Mouse (Mus musculus) MEL (cell line): ENCODE results near the gene Tanc1.

Experiments
- BHLHE40 ChIP-seq: IDR thresholded peaks from 2 replicates; pipeline ENCODE4 v1.6.1; 2012; ENCODE audit warnings: low read depth, mild to moderate bottlenecking, inconsistent platforms, low read length, improper control_type of control experiment, borderline replicate concordance
- CHD2 ChIP-seq: IDR thresholded peaks from 2 replicates; pipeline ENCODE4 v1.6.1; 2011; ENCODE audit warnings: low read length, improper control_type of control experiment
- CTCF ChIP-seq, 3 experiments: IDR thresholded peaks in 2 of 3; conservative IDR thresholded peaks in 1 of 3; 2 replicates each; pipeline ENCODE4 v1.5.1; 2011 to 2012; ENCODE audit warnings: low read length in 3 of 3, low read depth in 2 of 3, mild to moderate bottlenecking in 2 of 3, improper control_type of control experiment in 1 of 3, inconsistent platforms in 1 of 3, mixed read lengths in 1 of 3, moderate library complexity in 1 of 3; ENCODE audit not compliant: control insufficient read depth in 1 of 3, insufficient read depth in 1 of 3, poor library complexity in 1 of 3, severe bottlenecking in 1 of 3
- E2F4 ChIP-seq: IDR thresholded peaks from 2 replicates; pipeline ENCODE4 v1.6.1; 2011; ENCODE audit warnings: low read depth, low read length, improper control_type of control experiment, borderline replicate concordance
- GABPA ChIP-seq: IDR thresholded peaks from 2 replicates; pipeline ENCODE4 v1.6.1; 2012; ENCODE audit warnings: low read depth, mild to moderate bottlenecking, inconsistent platforms, low read length, improper control_type of control experiment, moderate library complexity
- GATA1 ChIP-seq: IDR thresholded peaks from 2 replicates; pipeline ENCODE4 v1.6.1; 2011; ENCODE audit warnings: low read depth, low read length, improper control_type of control experiment
- KAT2A ChIP-seq: conservative IDR thresholded peaks from 2 replicates; pipeline ENCODE4 v1.6.1; 2012; ENCODE audit warnings: low read depth, low read length, improper control_type of control experiment, inconsistent platforms
- MAFK ChIP-seq: IDR thresholded peaks from 2 replicates; pipeline ENCODE4 v1.6.1; 2011; ENCODE audit warnings: low read depth, mild to moderate bottlenecking, low read length, improper control_type of control experiment, borderline replicate concordance
- MAX ChIP-seq: IDR thresholded peaks from 2 replicates; pipeline ENCODE4 v1.6.1; 2011; ENCODE audit warnings: low read length, improper control_type of control experiment
- MYC ChIP-seq: IDR thresholded peaks from 2 replicates; pipeline ENCODE4 v1.6.1; 2011; ENCODE audit warnings: low read depth, mild to moderate bottlenecking, low read length, improper control_type of control experiment, moderate library complexity
- POLR2A ChIP-seq, 2 experiments: IDR thresholded peaks; 2 replicates each; pipeline ENCODE4 v1.6.1; 2011 to 2012; ENCODE audit warnings: low read length in 2 of 2, mild to moderate bottlenecking in 2 of 2, control low read depth in 1 of 2, improper control_type of control experiment in 1 of 2, low read depth in 1 of 2, moderate library complexity in 1 of 2; ENCODE audit not compliant: control insufficient read depth in 1 of 2, insufficient read depth in 1 of 2, poor library complexity in 1 of 2
- POLR2AphosphoS2 ChIP-seq: IDR thresholded peaks from 2 replicates; pipeline ENCODE4 v1.6.1; 2011; ENCODE audit warnings: low read length, improper control_type of control experiment
- RAD21 ChIP-seq: IDR thresholded peaks from 2 replicates; pipeline ENCODE4 v1.6.1; 2011; ENCODE audit warnings: mild to moderate bottlenecking, low read depth, low read length, improper control_type of control experiment
- TAL1 ChIP-seq: IDR thresholded peaks from 2 replicates; pipeline ENCODE4 v1.6.1; 2012; ENCODE audit warnings: mild to moderate bottlenecking, inconsistent platforms, low read length, moderate library complexity, mixed read lengths

DNA sequence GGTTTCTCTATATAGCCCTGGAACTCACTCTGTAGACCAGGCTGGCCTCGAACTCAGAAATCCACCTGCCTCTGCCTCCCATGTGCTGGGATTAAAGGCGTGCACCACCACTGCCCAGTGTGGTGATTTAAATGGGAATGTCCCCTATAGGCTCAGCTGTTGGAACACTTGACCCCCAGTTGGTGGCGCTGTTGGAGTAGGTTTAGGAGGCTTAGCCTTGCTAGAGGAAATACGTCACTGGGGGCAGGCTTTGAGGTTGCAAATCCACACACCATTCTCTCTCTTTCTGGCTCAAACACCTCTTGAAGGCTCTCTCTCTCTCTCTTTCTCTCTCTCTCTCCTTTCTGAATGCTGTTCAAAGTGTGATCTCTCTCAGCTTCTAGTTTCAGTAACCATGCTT lies 46.9 kb upstream of the Tanc1 start:
- TF ChIP-seq CTCF (IDR thresholded peaks at IDR 0.05 in 2 of 3, conservative IDR thresholded peaks at IDR 0.05 in 1 of 3; ENCODE audit: control insufficient read depth in 1 of 3, insufficient read depth in 1 of 3, low read depth in 2 of 3, low read length in 3 of 3, poor library complexity in 1 of 3, severe bottlenecking in 1 of 3) (0 out of 6 replicates have a peak, but pooled peaks of 1 of the 3 experiments have one; percentile 4), KAT2A (no peak), CHD2 (no peak), BHLHE40 (no peak), TAL1 (no peak), RAD21 (no peak), GABPA (no peak), MYC (no peak), POLR2AphosphoS2 (no peak), MAX (no peak), POLR2A (IDR thresholded peaks at IDR 0.05; ENCODE audit: control insufficient read depth in 1 of 2, insufficient read depth in 1 of 2, low read depth in 1 of 2, low read length in 2 of 2, poor library complexity in 1 of 2) (no peak), GATA1 (no peak), E2F4 (no peak), MAFK (no peak)
